Mouse (Mus musculus): ENCODE measurements around the gene C2cd4c. TPM values are rescaled to one million over a fixed set of nuclear protein-coding genes. Genes with fewer than 3 reads are reported as not detected.

Gene C2cd4c
- polyA plus RNA-seq, 1 experiment from 2014 or later: 0.11 TPM

DNA sequence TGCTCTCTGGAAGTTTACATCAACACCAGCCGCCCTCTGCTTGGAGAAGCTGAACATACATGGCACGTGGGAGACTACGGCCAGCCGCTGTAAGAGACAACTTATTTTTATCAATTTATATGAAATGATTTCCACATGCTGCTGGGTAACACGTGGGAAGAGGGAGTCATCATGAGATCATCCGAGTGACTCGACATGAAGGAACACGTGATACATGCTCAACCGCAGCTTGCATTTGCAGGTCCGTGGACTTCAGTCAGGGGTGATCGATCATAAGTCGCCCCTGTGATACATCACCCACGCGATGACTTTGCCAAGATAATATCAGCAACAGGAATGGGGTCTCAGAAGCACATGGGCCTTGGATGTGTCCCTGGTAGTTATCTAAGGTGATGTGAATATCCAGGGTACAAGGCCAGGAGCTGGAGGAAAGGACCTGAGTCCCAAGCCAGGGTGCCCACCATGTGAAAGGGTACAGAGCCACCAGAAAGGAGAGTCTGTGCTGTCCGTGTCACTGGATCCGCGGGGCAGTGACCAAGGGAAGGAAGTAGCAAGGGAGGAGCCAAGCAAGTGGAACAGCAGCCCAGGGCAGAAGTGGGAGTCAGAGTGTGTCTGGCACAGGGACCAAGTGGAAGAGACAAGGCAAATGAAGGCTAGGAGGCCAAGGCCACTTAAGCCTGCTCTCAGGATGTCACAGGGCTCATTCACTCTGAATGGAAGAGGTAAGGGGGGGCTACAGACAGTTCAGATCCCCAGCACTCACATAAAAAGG is 19.4 kb upstream of the C2cd4c start:
- no peak overlapping the region for H3K27ac ChIP-seq (replicated peaks)
- no peak overlapping the region for H3K4me3 ChIP-seq
- peaks cover 19% of the 10 kb centered on the region for H3K27me3 ChIP-seq (ENCODE audit: low read depth, poor library complexity, severe bottlenecking)
- no peaks in the 10 kb centered on the region for H3K9me3 ChIP-seq (replicated peaks)
- peaks cover 36% of the 10 kb centered on the region for H3K4me1 ChIP-seq
- peaks cover 4% of the 10 kb centered on the region; the same call in 1 of the 2 replicates for H3K36me3 ChIP-seq
- 88% methylated on average over 17 of the region's 17 CpGs for WGBS
- DNase-seq (ENCODE audit: low spot score): no peak

DNA sequence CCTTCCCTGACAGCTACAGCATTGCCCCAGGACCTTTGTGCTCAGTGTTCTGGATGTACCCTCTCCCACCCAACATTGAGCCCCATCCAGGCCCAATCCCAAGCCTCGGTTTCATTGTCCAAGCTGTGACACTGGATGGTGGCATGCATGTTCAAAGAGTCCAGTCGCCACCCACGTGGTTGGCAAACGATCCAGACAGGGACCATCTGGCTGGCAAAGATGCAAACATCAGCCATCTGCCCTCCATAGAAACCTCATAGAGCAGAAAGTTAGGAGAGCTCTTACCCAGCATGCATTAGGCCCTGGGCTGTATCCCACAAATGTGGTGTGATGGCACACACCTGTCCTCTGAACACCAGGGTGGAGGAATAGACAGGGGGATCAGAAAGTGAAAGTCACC is 17.6 kb upstream of the C2cd4c start:
- peaks cover 21% of the 10 kb centered on the region for H3K4me1 ChIP-seq
- H3K27ac ChIP-seq (replicated peaks): no peak overlapping the region
- peaks cover 2% of the 10 kb centered on the region; the same call in 1 of the 2 replicates for H3K27me3 ChIP-seq (ENCODE audit: low read depth, poor library complexity, severe bottlenecking)
- 85% methylated on average over 4 of the region's 4 CpGs for WGBS
- H3K9me3 ChIP-seq (replicated peaks): no peaks in the 10 kb centered on the region
- no peak overlapping the region for H3K4me3 ChIP-seq
- H3K36me3 ChIP-seq: peaks cover 9% of the 10 kb centered on the region; the same call in 1 of the 2 replicates
- DNase-seq (ENCODE audit: low spot score): no peak

DNA sequence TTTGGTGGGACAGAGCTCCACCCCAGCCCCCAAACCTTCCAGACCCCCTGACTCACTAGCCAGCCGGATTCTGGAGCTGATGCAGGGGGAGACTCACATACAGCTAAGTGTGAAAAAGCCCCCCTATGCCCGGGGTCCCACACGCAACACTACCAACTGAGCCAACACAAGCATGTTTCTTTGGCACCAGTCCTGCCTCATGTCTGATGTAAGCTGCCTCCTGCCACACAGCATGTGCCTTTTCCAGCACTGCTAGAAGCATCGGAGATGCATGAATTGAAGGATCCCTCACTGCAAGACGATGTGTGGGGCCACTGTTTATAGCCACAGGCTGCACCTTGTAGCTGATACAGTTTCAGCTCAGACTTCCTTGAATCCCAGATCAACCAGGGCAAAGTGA is 14.6 kb upstream of the C2cd4c start:
- H3K4me1 ChIP-seq: peaks cover 5% of the 10 kb centered on the region; the same call in 1 of the 2 replicates
- H3K36me3 ChIP-seq: peaks cover 21% of the 10 kb centered on the region
- no peaks in the 10 kb centered on the region for H3K9me3 ChIP-seq (replicated peaks)
- no peak for DNase-seq (ENCODE audit: low spot score)
- no peaks in the 10 kb centered on the region for H3K27me3 ChIP-seq (ENCODE audit: low read depth, poor library complexity, severe bottlenecking)
- H3K27ac ChIP-seq (replicated peaks): no peak overlapping the region
- WGBS: 86% methylated on average over 5 of the region's 5 CpGs
- no peak overlapping the region for H3K4me3 ChIP-seq

DNA sequence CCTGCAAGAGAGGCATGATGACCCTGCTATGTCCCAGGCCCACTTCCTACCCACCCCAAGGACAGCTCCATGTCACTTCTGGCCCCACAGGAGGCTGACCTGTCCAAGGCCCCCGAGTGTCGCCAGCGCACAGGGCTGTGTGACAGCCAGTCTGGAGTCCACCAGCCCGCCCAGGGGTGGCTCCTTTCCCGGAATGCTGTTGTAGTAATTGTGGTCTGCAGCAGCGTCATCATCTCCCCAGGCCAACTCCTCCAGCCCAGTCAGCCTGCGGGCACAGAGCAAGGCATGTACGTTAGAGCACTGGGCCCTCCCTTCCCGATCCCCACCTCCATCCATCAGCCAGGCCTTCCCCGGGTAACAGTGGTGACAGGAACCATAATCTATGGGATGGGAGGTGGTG is 12.3 kb upstream of the C2cd4c start:
- Histone ChIP-seq H3K27me3 (ENCODE audit: low read depth, poor library complexity, severe bottlenecking) (no peaks in the 10 kb centered on the region), H3K27ac (replicated peaks) (no peak overlapping the region), H3K36me3 (peaks cover 21% of the 10 kb centered on the region), H3K9me3 (replicated peaks) (no peaks in the 10 kb centered on the region), H3K4me3 (no peak overlapping the region), H3K4me1 (0 out of 2 replicates have a peak, but pooled peaks cover 8% of the 10 kb centered on the region)
- DNase-seq (ENCODE audit: low spot score): no peak
- 92% methylated on average over 10 of the region's 10 CpGs for WGBS

DNA sequence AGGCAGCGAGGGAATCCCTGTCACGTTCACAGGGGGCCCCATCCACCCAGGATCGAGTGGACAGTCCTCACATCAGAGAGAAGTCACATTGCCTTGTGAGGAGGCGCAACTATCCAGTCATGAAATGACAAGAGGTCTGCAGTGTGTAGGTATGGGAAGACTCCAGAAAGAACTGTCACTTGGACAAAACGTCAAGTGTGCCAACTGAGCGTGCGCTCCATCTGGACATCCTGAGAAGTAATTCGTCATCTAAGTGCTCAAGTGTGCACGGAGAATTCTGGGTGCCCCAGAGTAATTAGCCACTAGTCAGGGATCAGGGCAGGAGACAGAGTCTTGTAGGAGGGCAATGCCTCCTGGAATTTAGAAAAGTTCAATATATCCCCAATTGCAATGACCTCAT is 11.6 kb upstream of the C2cd4c start:
- no peak for DNase-seq (ENCODE audit: low spot score)
- Histone ChIP-seq H3K27ac (replicated peaks) (no peak overlapping the region), H3K27me3 (ENCODE audit: low read depth, poor library complexity, severe bottlenecking) (no peaks in the 10 kb centered on the region), H3K9me3 (replicated peaks) (no peaks in the 10 kb centered on the region), H3K4me3 (no peak overlapping the region), H3K36me3 (peaks cover 29% of the 10 kb centered on the region), H3K4me1 (0 out of 2 replicates have a peak, but pooled peaks cover 12% of the 10 kb centered on the region)
- WGBS: 90% methylated on average over 9 of the region's 9 CpGs

DNA sequence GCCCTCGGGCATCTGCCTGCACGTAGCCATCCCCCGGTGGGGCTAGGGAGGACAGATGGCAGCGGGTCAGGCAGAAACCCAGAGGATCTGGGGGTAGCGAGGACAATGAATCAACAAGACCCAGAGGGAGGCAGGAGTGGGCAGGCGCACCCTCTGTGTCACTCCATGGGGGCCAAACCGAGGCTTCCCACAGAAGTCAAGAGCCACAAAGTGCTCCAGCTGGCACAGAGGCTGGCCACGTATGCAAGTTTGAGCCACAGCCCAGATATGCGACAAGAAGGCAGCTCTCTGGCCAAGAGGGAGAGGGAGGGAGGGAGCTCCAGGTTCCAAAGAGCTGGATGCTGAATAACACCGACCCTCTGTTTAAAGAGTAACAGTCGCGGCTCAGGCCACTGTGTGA is 10.1 kb upstream of the C2cd4c start:
- WGBS: 72% methylated on average over 12 of the region's 12 CpGs
- H3K27ac ChIP-seq (replicated peaks): peak overlapping the region; percentile 2; the same call in 1 of the 2 replicates

DNA sequence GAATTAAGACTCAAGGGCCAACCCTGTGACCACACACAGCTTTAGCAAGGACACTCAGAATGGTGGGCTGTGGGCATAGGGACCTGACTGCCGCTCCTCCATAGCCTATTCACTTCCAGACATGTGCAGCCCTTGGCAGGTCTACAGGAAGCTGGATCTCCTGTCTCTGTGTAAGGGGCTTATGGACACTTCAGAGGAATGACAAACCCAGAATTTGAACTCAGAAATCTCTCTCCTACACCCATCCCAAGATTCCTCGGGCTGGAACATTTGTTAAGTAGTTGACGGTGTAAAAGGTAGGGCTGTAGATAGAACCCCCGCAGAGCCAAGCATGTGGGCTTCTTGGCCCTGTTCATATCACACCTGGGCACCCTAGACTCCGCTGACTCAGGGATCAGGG is 2.6 kb upstream of the C2cd4c start:
- no peak for DNase-seq (ENCODE audit: low spot score)
- Histone ChIP-seq H3K4me3 (no peak overlapping the region), H3K36me3 (peaks cover 23% of the 10 kb centered on the region), H3K27ac (replicated peaks) (0 out of 2 replicates have a peak overlapping the region, but pooled peaks have one; percentile 13), H3K9me3 (replicated peaks) (no peaks in the 10 kb centered on the region), H3K4me1 (peaks cover 50% of the 10 kb centered on the region), H3K27me3 (ENCODE audit: low read depth, poor library complexity, severe bottlenecking) (peaks cover 25% of the 10 kb centered on the region)
- 89% methylated on average over 5 of the region's 5 CpGs for WGBS

More for the DNA sequence above, 10.1 kb upstream of the C2cd4c start:
- Histone ChIP-seq H3K4me3 (no peak overlapping the region), H3K9me3 (replicated peaks) (no peaks in the 10 kb centered on the region), H3K27me3 (ENCODE audit: low read depth, poor library complexity, severe bottlenecking) (no peaks in the 10 kb centered on the region), H3K36me3 (peaks cover 38% of the 10 kb centered on the region), H3K4me1 (0 out of 2 replicates have a peak, but pooled peaks cover 17% of the 10 kb centered on the region)
- no peak for DNase-seq (ENCODE audit: low spot score)

DNA sequence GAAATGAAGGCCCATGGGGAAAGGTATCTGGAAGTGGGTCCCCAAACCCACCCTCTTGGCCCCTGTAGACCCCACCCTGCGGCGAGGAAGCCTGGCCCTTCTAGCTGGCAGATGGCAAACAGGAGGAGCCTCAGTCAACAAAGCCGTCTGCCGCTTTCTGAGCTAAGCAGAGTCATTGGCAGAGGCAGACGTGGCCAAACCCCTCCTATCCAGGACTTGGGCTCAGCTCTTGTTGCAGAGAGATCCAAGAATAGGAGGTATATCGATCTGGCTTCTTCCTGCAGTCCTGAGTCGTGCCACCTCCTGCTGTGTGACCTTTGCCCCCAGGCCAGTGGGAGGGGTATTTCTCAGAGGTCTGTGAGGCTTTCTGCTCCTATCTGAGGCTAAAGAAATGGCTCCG is 2.0 kb upstream of the C2cd4c start:
- H3K27ac ChIP-seq (replicated peaks): peak overlapping the region; percentile 33; the same call in 1 of the 2 replicates
- DNase-seq (ENCODE audit: low spot score): peak; percentile 40
- peaks cover 20% of the 10 kb centered on the region for H3K36me3 ChIP-seq
- peaks cover 52% of the 10 kb centered on the region for H3K4me1 ChIP-seq
- no peak overlapping the region for H3K4me3 ChIP-seq
- WGBS: 8% methylated on average over 8 of the region's 8 CpGs
- no peaks in the 10 kb centered on the region for H3K9me3 ChIP-seq (replicated peaks)
- H3K27me3 ChIP-seq (ENCODE audit: low read depth, poor library complexity, severe bottlenecking): peaks cover 30% of the 10 kb centered on the region

DNA sequence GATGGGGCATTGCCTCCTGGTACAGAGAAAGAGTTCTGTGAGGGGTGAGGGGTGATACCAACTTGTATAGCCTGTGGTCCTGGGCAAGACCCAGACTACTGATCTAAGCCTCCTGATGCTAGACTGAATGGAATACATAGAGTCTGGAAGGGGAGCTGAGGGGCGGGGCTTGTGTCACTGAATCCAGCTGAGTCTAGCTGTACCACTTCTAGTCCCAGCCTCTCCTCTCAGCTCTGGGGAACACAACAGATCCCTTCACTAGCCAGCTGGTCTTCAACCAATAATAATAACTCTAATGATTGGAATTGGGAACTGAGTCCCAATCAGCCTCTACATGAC is 449 bp upstream of the C2cd4c start:
- Histone ChIP-seq H3K9me3 (replicated peaks) (no peaks in the 10 kb centered on the region), H3K36me3 (peaks cover 5% of the 10 kb centered on the region; the same call in 1 of the 2 replicates), H3K27ac (replicated peaks) (peak overlapping the region; percentile 83; the same call in 1 of the 2 replicates), H3K4me1 (peaks cover 46% of the 10 kb centered on the region), H3K27me3 (ENCODE audit: low read depth, poor library complexity, severe bottlenecking) (peaks cover 46% of the 10 kb centered on the region), H3K4me3 (peak overlapping the region; percentile 76)
- WGBS: 89% methylated on average over 1 of the region's 1 CpGs
- no peak for DNase-seq (ENCODE audit: low spot score)

DNA sequence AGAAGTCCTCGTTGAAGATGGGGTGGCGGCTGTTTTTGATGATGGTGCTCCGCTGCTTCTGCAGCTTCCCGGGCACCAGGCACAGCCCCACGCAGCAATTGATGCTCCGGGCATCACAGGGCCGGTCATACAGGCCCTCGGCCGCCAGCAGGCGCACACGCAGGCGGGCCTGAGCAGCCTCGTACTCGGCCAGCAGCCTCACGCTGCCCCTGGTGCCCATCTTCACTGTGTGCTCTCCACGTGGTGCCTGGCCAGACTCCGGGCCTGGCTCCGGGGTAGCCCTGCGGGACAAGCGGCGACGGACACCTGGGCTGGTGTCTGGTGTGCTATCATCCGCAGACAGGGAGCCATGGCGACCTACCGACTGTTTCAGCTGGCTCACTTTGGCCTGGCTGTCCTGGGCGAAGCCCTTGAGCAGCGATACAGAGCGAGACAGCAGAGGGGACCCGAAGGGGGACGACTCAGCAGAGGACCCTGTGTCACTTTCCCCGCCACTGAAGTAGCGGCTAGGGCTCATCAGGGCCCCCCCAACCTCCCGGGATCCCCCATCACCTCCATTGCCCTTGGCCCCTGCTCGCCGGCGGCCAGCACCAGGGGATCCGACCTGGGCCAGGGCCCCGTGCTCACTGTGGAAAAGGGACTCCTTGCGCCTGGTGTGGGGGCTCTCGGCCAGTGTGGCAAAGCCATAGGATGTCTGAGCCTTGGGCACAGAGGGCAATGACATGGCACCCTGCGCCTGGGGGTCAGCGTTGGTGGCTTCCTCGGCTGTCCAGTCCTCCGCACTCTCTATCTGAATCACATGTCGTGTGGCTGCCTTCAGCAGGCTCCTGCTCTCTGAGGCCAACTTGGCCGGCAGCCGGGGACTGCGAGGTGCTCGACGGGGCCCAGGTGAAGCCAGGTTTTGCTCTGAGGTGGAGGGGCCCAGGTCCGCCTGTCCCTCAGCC is 1.4 kb downstream of the C2cd4c start:
- Histone ChIP-seq H3K27me3 (ENCODE audit: low read depth, poor library complexity, severe bottlenecking) (peaks cover 54% of the 10 kb centered on the region), H3K27ac (replicated peaks) (no peak overlapping the region), H3K9me3 (replicated peaks) (no peaks in the 10 kb centered on the region), H3K4me1 (peaks cover 52% of the 10 kb centered on the region), H3K4me3 (peak overlapping the region; percentile 76), H3K36me3 (no peaks in the 10 kb centered on the region)
- 12% methylated on average over 51 of the region's 51 CpGs for WGBS
- peak; percentile 68 for DNase-seq (ENCODE audit: low spot score)

DNA sequence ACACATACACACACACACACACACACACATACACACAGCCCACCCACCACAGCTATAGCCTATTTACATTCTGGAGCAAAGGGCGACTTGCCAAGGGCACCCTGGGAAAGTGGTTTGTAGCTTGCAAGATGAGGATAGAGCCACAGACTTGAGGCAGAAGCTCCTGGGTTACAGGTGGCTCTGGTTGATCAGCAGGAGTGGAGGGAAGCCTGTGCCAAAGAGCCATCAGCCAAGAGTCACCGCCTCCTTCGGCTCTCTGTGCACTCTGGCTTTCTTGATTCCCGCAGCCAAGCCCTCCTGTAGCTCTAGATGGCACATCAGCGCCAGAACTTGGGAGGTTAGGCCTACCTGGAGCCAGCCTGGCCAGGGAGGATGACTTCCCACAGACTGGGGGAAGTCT is 2.5 kb downstream of the C2cd4c start:
- Histone ChIP-seq H3K4me1 (peaks cover 48% of the 10 kb centered on the region), H3K27ac (replicated peaks) (no peak overlapping the region), H3K36me3 (no peaks in the 10 kb centered on the region), H3K27me3 (ENCODE audit: low read depth, poor library complexity, severe bottlenecking) (peaks cover 54% of the 10 kb centered on the region), H3K9me3 (replicated peaks) (no peaks in the 10 kb centered on the region), H3K4me3 (no peak overlapping the region)
- WGBS: 29% methylated on average over 5 of the region's 5 CpGs
- no peak for DNase-seq (ENCODE audit: low spot score)

DNA sequence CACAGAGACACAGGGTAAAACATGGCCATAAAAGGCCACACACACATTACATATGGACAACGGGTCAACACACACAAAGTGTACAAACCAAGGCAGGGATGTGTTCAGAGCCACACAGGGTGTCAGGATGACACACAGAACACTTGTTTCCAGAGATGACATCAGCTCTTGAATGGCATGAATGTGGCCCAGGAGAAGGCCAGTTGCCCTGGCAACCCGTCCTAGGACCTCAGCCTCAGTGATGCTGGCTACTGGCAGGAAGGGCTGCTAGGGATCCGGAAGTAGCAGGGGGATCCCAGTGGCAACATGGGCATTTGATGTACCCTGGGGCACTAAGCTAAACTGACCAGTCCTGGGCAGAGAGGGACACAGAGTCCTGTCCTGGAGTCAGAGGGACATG is 4.5 kb downstream of the C2cd4c start:
- 79% methylated on average over 3 of the region's 3 CpGs for WGBS
- peaks cover 54% of the 10 kb centered on the region for H3K27me3 ChIP-seq (ENCODE audit: low read depth, poor library complexity, severe bottlenecking)

More for the DNA sequence above, 4.5 kb downstream of the C2cd4c start:
- H3K36me3 ChIP-seq: no peaks in the 10 kb centered on the region
- H3K27ac ChIP-seq (replicated peaks): no peak overlapping the region
- H3K4me3 ChIP-seq: no peak overlapping the region
- no peaks in the 10 kb centered on the region for H3K9me3 ChIP-seq (replicated peaks)
- peaks cover 40% of the 10 kb centered on the region for H3K4me1 ChIP-seq
- no peak for DNase-seq (ENCODE audit: low spot score)
